Mouse (Mus musculus): Measurements from ENCODE around the gene Fbxo4.

GRCm38 (mm10) chr15:4023747-4024146 is 44.4 kb upstream of the Fbxo4 start:
- TF ChIP-seq CTCF (IDR thresholded peaks at IDR 0.05; ENCODE audit: low read depth, low read length), result no peak
- TF ChIP-seq GATA1 (IDR thresholded peaks at IDR 0.05; ENCODE audit: borderline replicate concordance, low read length), result no peak
- no peak for TF ChIP-seq TAL1 (conservative IDR thresholded peaks at IDR 0.05; ENCODE audit: low read depth, low read length)
- TF ChIP-seq POLR2AphosphoS5 (IDR thresholded peaks at IDR 0.05; ENCODE audit: insufficient replicate concordance, low read depth, low read length), result no peak
- TF ChIP-seq GATA2 (IDR thresholded peaks at IDR 0.05; ENCODE audit: borderline replicate concordance, low read depth, low read length), result no peak

All from G1E (cell line).